Mouse (Mus musculus) midbrain, embryonic 13.5 days (tissue): ENCODE data around the gene Syn3. TPM values are rescaled to one million over a fixed set of nuclear protein-coding genes. Genes with fewer than 3 reads are reported as not detected.
A peak's percentile ranks its signal among the peaks of the same experiment; 100 is the strongest.

Source experiments
- ATAC-seq: fragments of 200-750 bp; cut with Nextera tagmentation; 2 replicates; pipeline ENCODE4 v1.8.0; 2017; ENCODE audit warnings: mild to moderate bottlenecking, moderate TSS enrichment, moderate library complexity
- H3K27ac ChIP-seq: fragments of 300-500 bp; sonication (generic); 2 replicates; pipeline ENCODE4 v1.5.1; 2015; ENCODE audit warnings: inconsistent platforms, mild to moderate bottlenecking, moderate library complexity
- H3K27me3 ChIP-seq: fragments of 300-500 bp; sonication (generic); 2 replicates; pipeline ENCODE4 v1.6.1; 2015; ENCODE audit warnings: mild to moderate bottlenecking, inconsistent platforms
- H3K36me3 ChIP-seq: fragments of 300-500 bp; sonication (generic); 2 replicates; pipeline ENCODE4 v1.6.1; 2015; ENCODE audit warnings: mild to moderate bottlenecking, inconsistent platforms
- H3K4me1 ChIP-seq: fragments of 300-500 bp; sonication (generic); replicated peaks from 2 replicates; pipeline ENCODE4 v1.6.1; 2015; ENCODE audit warnings: inconsistent platforms
- H3K4me2 ChIP-seq: fragments of 300-500 bp; sonication (generic); replicated peaks from 2 replicates; pipeline ENCODE4 v1.6.1; 2015; ENCODE audit warnings: moderate library complexity, mild to moderate bottlenecking, inconsistent platforms
- H3K4me3 ChIP-seq: fragments of 300-500 bp; sonication (generic); replicated peaks from 2 replicates; pipeline ENCODE4 v1.5.1; 2015; ENCODE audit warnings: mild to moderate bottlenecking, inconsistent platforms
- H3K9ac ChIP-seq: fragments of 300-500 bp; sonication (generic); replicated peaks from 2 replicates; pipeline ENCODE4 v1.6.1; 2015; ENCODE audit warnings: mild to moderate bottlenecking, inconsistent platforms
- H3K9me3 ChIP-seq: fragments of 300-500 bp; sonication (generic); 2 replicates; pipeline ENCODE4 v1.6.1; 2016; ENCODE audit warnings: mild to moderate bottlenecking, inconsistent platforms
- WGBS: fragments of 180-500 bp; shearing (Covaris S2); methylation state at CpG from one replicate; pipeline ENCODE4 v1.1.7; 2015; 5-methylcytosine and 5-hydroxymethylcytosine counted together
- polyA plus RNA-seq: library from polyadenylated mRNA; unstranded; fragments of >200 nt; fragmentation: Nextera tagmentation; extraction: Ambion mirVana; gene quantifications from 2 replicates; pipeline ENCODE4 v1.2.1, GENCODE M21; 2015

The Syn3 gene
- polyA plus RNA-seq, 1 experiment from 2014 or later, result 13.8 TPM

- WGBS, result 88% methylated on average over 7 of the region's 7 CpGs
- H3K27ac ChIP-seq, result no peak overlapping the region
- H3K36me3 ChIP-seq, result no peaks in the 10 kb centered on the region
- peaks cover 10% of the 10 kb centered on the region for H3K4me1 ChIP-seq
- H3K4me2 ChIP-seq, result no peak overlapping the region
- no peaks in the 10 kb centered on the region for H3K27me3 ChIP-seq
- no peak overlapping the region for H3K9ac ChIP-seq
- H3K9me3 ChIP-seq, result no peaks in the 10 kb centered on the region
- no peak overlapping the region for H3K4me3 ChIP-seq
- ATAC-seq, result no peak
These were observed 158.3 kb downstream of the Syn3 start for GRCm38 (mm10) chr10:86340421-86340820.

GRCm38 (mm10) chr10:86339649-86340379, 158.9 kb downstream of the Syn3 start:
- 0 out of 2 replicates have a peak overlapping the region, but pooled peaks have one; percentile 30 for H3K27ac ChIP-seq

DNA sequence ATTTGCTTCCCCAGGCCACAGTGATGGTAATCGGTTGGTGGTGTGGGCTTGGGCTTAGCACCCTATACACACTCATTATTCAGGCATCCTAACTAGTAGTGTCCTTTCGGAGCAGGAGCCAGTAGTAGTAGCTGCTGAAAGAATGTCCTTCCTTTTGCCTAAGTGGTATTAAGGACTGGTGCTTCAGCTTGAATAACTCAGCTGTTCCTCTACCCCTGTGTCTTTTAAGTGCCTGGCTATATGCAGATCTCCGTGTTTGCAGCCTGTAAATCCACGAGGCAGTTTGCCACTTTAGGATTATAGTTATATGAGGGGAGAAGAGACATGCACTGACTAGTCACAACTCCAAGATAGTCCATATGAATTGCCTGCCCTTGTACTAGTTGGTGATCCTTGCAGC, 159.6 kb downstream of the Syn3 start:
- Histone ChIP-seq H3K9ac (no peak overlapping the region), H3K4me1 (peaks cover 10% of the 10 kb centered on the region), H3K27me3 (no peaks in the 10 kb centered on the region), H3K9me3 (no peaks in the 10 kb centered on the region), H3K4me3 (no peak overlapping the region), H3K27ac (no peak overlapping the region), H3K4me2 (no peak overlapping the region), H3K36me3 (no peaks in the 10 kb centered on the region)
- ATAC-seq, result no peak
- 89% methylated on average over 4 of the region's 4 CpGs for WGBS

More at GRCm38 (mm10) chr10:86339649-86340379, 158.9 kb downstream of the Syn3 start:
- ATAC-seq, result no peak
- Histone ChIP-seq H3K27me3 (no peaks in the 10 kb centered on the region), H3K9ac (no peak overlapping the region), H3K9me3 (no peaks in the 10 kb centered on the region), H3K4me3 (no peak overlapping the region), H3K4me1 (peaks cover 10% of the 10 kb centered on the region), H3K4me2 (no peak overlapping the region), H3K36me3 (no peaks in the 10 kb centered on the region)
- 90% methylated on average over 2 of the region's 2 CpGs for WGBS

GRCm38 (mm10) chr10:86338121-86338715, 160.5 kb downstream of the Syn3 start:
- Histone ChIP-seq H3K4me1 (peaks cover 10% of the 10 kb centered on the region), H3K27ac (no peak overlapping the region), H3K9me3 (no peaks in the 10 kb centered on the region), H3K27me3 (no peaks in the 10 kb centered on the region), H3K36me3 (no peaks in the 10 kb centered on the region), H3K4me3 (no peak overlapping the region), H3K9ac (no peak overlapping the region), H3K4me2 (no peak overlapping the region)
- no peak for ATAC-seq
- WGBS, result 36% methylated on average over 4 of the region's 4 CpGs

GRCm38 (mm10) chr10:86337239-86337638, 161.5 kb downstream of the Syn3 start:
- H3K36me3 ChIP-seq, result no peaks in the 10 kb centered on the region
- no peak overlapping the region for H3K4me2 ChIP-seq
- H3K27ac ChIP-seq, result no peak overlapping the region
- 41% methylated on average over 3 of the region's 3 CpGs for WGBS
- no peak for ATAC-seq
- no peaks in the 10 kb centered on the region for H3K27me3 ChIP-seq
- H3K4me1 ChIP-seq, result peaks cover 9% of the 10 kb centered on the region
- H3K9ac ChIP-seq, result no peak overlapping the region
- no peak overlapping the region for H3K4me3 ChIP-seq
- H3K9me3 ChIP-seq, result no peaks in the 10 kb centered on the region

GRCm38 (mm10) chr10:86336506-86336905, 162.2 kb downstream of the Syn3 start:
- no peak for ATAC-seq
- H3K9me3 ChIP-seq, result no peaks in the 10 kb centered on the region
- no peaks in the 10 kb centered on the region for H3K27me3 ChIP-seq
- no peak overlapping the region for H3K9ac ChIP-seq
- H3K4me2 ChIP-seq, result no peak overlapping the region
- no peaks in the 10 kb centered on the region for H3K36me3 ChIP-seq
- 82% methylated on average over 1 of the region's 1 CpGs for WGBS
- H3K4me3 ChIP-seq, result no peak overlapping the region
- no peak overlapping the region for H3K27ac ChIP-seq
- H3K4me1 ChIP-seq, result peaks cover 4% of the 10 kb centered on the region

DNA sequence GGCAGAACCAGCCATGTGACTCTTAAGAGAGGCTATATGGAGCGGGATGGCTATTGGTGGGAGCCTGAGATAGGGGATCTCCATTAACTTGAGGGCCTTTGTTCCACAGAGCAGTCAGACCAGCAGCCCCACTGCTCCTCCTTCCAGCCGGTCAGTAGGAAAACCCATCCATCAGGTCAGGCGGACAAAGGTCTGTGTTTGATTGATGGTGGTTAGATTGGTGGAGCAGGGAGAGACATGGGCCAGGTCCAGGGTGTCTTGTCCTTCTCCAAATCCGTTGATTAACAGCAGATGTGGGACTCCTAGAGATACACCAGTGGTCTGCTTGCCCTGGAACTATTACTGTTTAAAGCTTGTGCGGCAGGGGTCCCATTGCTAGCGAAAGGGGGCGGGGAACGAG, 164.1 kb downstream of the Syn3 start:
- WGBS, result 52% methylated on average over 8 of the region's 8 CpGs
- no peak overlapping the region for H3K4me3 ChIP-seq
- H3K9me3 ChIP-seq, result no peaks in the 10 kb centered on the region
- H3K4me1 ChIP-seq, result 0 out of 2 replicates have a peak, but pooled peaks cover 4% of the 10 kb centered on the region
- no peaks in the 10 kb centered on the region for H3K36me3 ChIP-seq
- H3K27me3 ChIP-seq, result no peaks in the 10 kb centered on the region
- no peak overlapping the region for H3K9ac ChIP-seq
- H3K27ac ChIP-seq, result no peak overlapping the region
- no peak for ATAC-seq
- H3K4me2 ChIP-seq, result no peak overlapping the region

DNA sequence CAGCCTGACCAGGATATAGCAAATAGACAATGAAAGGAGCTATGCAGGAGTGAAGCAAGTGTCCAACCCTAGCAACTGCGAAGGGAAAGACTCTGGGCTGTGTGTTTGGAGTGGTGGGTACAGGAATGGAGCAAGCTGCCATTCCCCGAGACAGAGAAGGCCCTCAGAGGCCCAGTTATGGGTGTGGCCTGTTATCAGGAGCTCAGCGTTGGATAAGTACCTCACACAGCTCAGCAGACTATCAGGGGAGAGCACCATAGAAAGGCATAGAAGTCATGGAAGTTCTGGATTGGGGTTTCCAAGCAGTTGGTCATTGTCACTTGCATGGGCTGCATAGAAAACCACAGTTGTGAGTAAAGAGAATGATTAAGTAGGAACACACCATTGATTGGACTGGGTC, 165.8 kb downstream of the Syn3 start:
- H3K27me3 ChIP-seq, result no peaks in the 10 kb centered on the region
- no peak overlapping the region for H3K27ac ChIP-seq
- 85% methylated on average over 3 of the region's 3 CpGs for WGBS
- ATAC-seq, result no peak
- no peaks in the 10 kb centered on the region for H3K9me3 ChIP-seq
- H3K4me3 ChIP-seq, result no peak overlapping the region
- H3K4me2 ChIP-seq, result no peak overlapping the region
- no peaks in the 10 kb centered on the region for H3K36me3 ChIP-seq
- 0 out of 2 replicates have a peak, but pooled peaks cover 4% of the 10 kb centered on the region for H3K4me1 ChIP-seq
- H3K9ac ChIP-seq, result no peak overlapping the region

DNA sequence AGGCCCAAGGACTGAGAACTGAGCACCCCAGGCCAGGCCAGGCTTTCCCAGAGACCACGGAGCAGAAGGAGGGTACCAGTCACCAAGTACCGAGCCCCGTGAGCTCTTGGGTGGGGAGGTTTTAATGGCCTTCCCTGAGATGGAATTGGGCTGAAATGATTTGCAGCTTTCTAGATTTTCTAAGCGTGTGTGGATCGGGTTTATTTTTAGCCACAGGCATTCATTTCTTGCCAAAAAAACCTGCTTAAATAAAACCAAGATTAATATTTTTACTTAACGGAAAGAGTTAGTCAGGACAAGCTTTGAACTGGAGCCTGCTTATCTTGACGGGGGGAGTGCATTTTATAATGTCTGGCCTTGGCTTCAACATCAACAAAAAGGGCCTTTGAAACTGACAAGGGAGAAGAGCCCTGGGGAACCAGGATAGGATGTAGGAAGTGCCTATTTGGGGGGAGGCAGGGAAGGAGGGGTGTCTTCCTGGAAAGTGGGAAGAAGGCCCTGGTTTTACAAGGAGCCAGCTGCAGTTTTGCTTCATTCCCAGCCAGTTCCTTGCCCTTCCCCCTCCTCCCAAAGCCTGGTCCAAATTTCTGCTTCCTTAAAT, 166.9 kb downstream of the Syn3 start:
- Histone ChIP-seq H3K9me3 (no peaks in the 10 kb centered on the region), H3K4me2 (no peak overlapping the region), H3K36me3 (no peaks in the 10 kb centered on the region), H3K4me3 (no peak overlapping the region), H3K4me1 (0 out of 2 replicates have a peak, but pooled peaks cover 4% of the 10 kb centered on the region), H3K27ac (no peak overlapping the region), H3K9ac (no peak overlapping the region), H3K27me3 (no peaks in the 10 kb centered on the region)
- WGBS, result 73% methylated on average over 7 of the region's 7 CpGs
- ATAC-seq, result no peak

DNA sequence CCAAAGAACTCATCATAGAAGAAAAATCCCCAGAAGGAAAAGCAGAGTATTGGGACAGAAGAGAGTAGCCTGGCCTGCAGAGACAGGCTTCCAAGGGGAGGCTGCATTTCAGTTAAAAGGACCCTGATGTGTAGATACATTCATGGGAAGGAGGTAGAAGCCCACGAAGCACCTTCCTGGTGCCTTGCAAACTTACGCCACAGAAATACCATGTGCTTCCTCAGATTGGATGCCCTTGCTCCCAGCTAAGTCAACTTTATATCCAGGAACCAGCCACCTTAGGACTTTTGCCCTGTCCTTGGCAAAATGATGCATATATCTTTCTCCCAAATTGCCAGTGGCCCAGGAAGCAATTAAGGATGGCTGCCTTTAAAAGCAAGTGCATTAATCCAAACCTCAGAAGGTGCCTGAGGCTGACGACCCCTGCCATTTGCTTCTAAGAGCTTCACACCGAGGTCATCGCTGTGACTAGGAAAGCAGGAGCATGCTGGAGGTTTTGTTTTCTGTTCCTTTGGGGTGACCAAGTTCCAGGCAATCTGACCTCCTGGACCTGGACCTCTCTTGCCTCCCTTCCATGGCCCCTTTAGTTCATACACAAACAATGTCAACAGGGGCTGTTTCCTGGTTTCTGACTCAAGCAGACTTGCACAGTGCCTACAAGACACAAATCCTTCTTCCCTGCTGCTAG, 167.6 kb downstream of the Syn3 start:
- H3K27me3 ChIP-seq, result no peaks in the 10 kb centered on the region
- H3K9ac ChIP-seq, result no peak overlapping the region
- 78% methylated on average over 5 of the region's 5 CpGs for WGBS
- no peak overlapping the region for H3K27ac ChIP-seq
- H3K9me3 ChIP-seq, result no peaks in the 10 kb centered on the region
- H3K4me1 ChIP-seq, result 0 out of 2 replicates have a peak, but pooled peaks cover 4% of the 10 kb centered on the region
- H3K4me2 ChIP-seq, result no peak overlapping the region
- no peak overlapping the region for H3K4me3 ChIP-seq
- ATAC-seq, result no peak
- H3K36me3 ChIP-seq, result no peaks in the 10 kb centered on the region

DNA sequence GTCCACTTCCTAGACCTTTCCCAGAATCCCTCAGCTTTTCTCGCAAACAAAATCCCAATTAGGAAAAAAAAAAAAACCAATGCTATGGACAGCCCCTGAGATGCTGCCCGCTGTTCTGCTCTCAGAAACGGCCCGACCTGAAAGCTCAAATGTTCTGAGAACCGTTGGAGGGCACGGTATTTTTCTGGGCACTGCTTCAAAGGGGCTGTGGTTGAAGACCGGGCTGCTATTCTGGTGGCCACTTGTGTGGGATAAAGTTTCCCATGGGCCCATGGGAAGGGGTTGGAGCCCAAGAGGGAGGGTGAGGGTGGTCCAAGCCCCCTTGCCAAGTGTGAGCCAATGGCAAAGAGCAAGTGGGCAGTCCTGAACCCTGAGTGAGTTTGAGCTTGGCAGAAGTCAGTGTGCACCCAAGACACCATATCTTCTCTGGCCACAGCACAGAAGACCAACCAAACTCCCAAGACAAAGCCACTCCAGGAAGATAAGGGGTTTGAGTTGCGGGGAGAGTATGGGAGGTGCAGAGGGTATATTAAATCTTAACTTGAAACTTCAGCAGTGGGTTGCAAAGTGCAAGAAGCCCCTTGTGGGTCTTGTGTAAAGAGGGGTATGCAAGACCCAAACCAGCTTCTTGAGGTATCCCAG, 169.3 kb downstream of the Syn3 start:
- Histone ChIP-seq H3K36me3 (no peaks in the 10 kb centered on the region), H3K4me1 (0 out of 2 replicates have a peak, but pooled peaks cover 4% of the 10 kb centered on the region), H3K9me3 (no peaks in the 10 kb centered on the region), H3K9ac (no peak overlapping the region), H3K4me2 (no peak overlapping the region), H3K4me3 (no peak overlapping the region), H3K27me3 (no peaks in the 10 kb centered on the region), H3K27ac (no peak overlapping the region)
- 96% methylated on average over 8 of the region's 8 CpGs for WGBS
- no peak for ATAC-seq
